Mouse (Mus musculus) MEL (cell line): ENCODE measurements at regions not wholly inside any gene's neighbourhood (a gene's known extent, or its start where the extent isn't known, plus 50 kb on each side); places are given as distances from the start of the nearest gene placed in this dataset.

Source experiments
- DNase-seq: peaks from one replicate; pipeline ENCODE4 v3.0.0; 2011; ENCODE audit warnings: low read depth, low spot score
- H3K27ac ChIP-seq: 2 replicates; pipeline ENCODE4 v1.5.1; 2012; ENCODE audit warnings: low read depth, mild to moderate bottlenecking, control low read depth, low read length, moderate library complexity; ENCODE audit not compliant: control insufficient read depth
- H3K27me3 ChIP-seq, 2 experiments: fragments of 150-350 bp in 1 of 2; sonication (generic) in 1 of 2; 2 replicates each; pipeline ENCODE4 v1.6.1; 2012; ENCODE audit warnings: low read length in 2 of 2, mild to moderate bottlenecking in 2 of 2, improper control_type of control experiment in 1 of 2, moderate library complexity in 1 of 2; ENCODE audit not compliant: insufficient read depth in 2 of 2, control insufficient read depth in 1 of 2
- H3K36me3 ChIP-seq, 2 experiments: 2 replicates each; pipeline ENCODE4 v1.6.1; 2012 to 2014; ENCODE audit warnings: low read length in 2 of 2, improper control_type of control experiment in 1 of 2, inconsistent platforms in 1 of 2, mild to moderate bottlenecking in 1 of 2; ENCODE audit not compliant: insufficient read depth in 2 of 2, control insufficient read depth in 1 of 2
- H3K4me1 ChIP-seq, 2 experiments: fragments of 150-350 bp in 1 of 2; sonication (generic) in 1 of 2; 2 replicates each; pipeline ENCODE4 v1.6.1; 2012; ENCODE audit warnings: low read length in 2 of 2, improper control_type of control experiment in 1 of 2, mild to moderate bottlenecking in 1 of 2; ENCODE audit not compliant: insufficient read depth in 2 of 2, control insufficient read depth in 1 of 2
- H3K4me3 ChIP-seq, 2 experiments: fragments of 150-350 bp in 1 of 2; sonication (generic) in 1 of 2; 2 replicates each; pipeline ENCODE4 v1.5.1; 2012; ENCODE audit warnings: low read depth in 2 of 2, low read length in 2 of 2, mild to moderate bottlenecking in 2 of 2, moderate library complexity in 2 of 2, control low read depth in 1 of 2, improper control_type of control experiment in 1 of 2; ENCODE audit not compliant: control insufficient read depth in 1 of 2, insufficient read depth in 1 of 2
- H3K79me2 ChIP-seq: 2 replicates; pipeline ENCODE4 v1.6.1; 2012; ENCODE audit warnings: mild to moderate bottlenecking, low read length, moderate library complexity; ENCODE audit not compliant: control insufficient read depth, poor library complexity, insufficient read depth
- H3K9ac ChIP-seq: 2 replicates; pipeline ENCODE4 v1.6.1; 2012; ENCODE audit warnings: low read depth, mild to moderate bottlenecking, control low read depth, low read length, moderate library complexity; ENCODE audit not compliant: control insufficient read depth, poor library complexity, severe bottlenecking
- H3K9me3 ChIP-seq: fragments of 150-350 bp; sonication (generic); replicated peaks from 2 replicates; pipeline ENCODE4 v1.6.1; 2012; ENCODE audit warnings: mild to moderate bottlenecking, low read length, improper control_type of control experiment, moderate library complexity; ENCODE audit not compliant: insufficient read depth
- BHLHE40 ChIP-seq: IDR thresholded peaks from 2 replicates; pipeline ENCODE4 v1.6.1; 2012; ENCODE audit warnings: low read depth, mild to moderate bottlenecking, inconsistent platforms, low read length, improper control_type of control experiment, borderline replicate concordance
- CHD1 ChIP-seq: IDR thresholded peaks from 2 replicates; pipeline ENCODE4 v1.6.1; 2012; ENCODE audit warnings: low read depth, mild to moderate bottlenecking, inconsistent platforms, low read length, improper control_type of control experiment
- CTCF ChIP-seq, 3 experiments: IDR thresholded peaks in 2 of 3; conservative IDR thresholded peaks in 1 of 3; 2 replicates each; pipeline ENCODE4 v1.5.1; 2011 to 2012; ENCODE audit warnings: low read length in 3 of 3, low read depth in 2 of 3, mild to moderate bottlenecking in 2 of 3, improper control_type of control experiment in 1 of 3, inconsistent platforms in 1 of 3, mixed read lengths in 1 of 3, moderate library complexity in 1 of 3; ENCODE audit not compliant: control insufficient read depth in 1 of 3, insufficient read depth in 1 of 3, poor library complexity in 1 of 3, severe bottlenecking in 1 of 3
- EP300 ChIP-seq, 2 experiments: IDR thresholded peaks; 2 replicates each; pipeline ENCODE4 v1.6.1; 2011; ENCODE audit warnings: improper control_type of control experiment in 2 of 2, low read length in 2 of 2, low read depth in 1 of 2, mild to moderate bottlenecking in 1 of 2
- HCFC1 ChIP-seq: IDR thresholded peaks from 2 replicates; pipeline ENCODE4 v1.6.1; 2012; ENCODE audit warnings: low read depth, mild to moderate bottlenecking, inconsistent platforms, low read length, improper control_type of control experiment, moderate library complexity
- JUND ChIP-seq: IDR thresholded peaks from 2 replicates; pipeline ENCODE4 v1.6.1; 2011; ENCODE audit warnings: low read depth, mild to moderate bottlenecking, improper control_type of control experiment, low read length
- KAT2A ChIP-seq: conservative IDR thresholded peaks from 2 replicates; pipeline ENCODE4 v1.6.1; 2012; ENCODE audit warnings: low read depth, low read length, improper control_type of control experiment, inconsistent platforms
- MAFK ChIP-seq: IDR thresholded peaks from 2 replicates; pipeline ENCODE4 v1.6.1; 2011; ENCODE audit warnings: low read depth, mild to moderate bottlenecking, low read length, improper control_type of control experiment, borderline replicate concordance
- MAX ChIP-seq: IDR thresholded peaks from 2 replicates; pipeline ENCODE4 v1.6.1; 2011; ENCODE audit warnings: low read length, improper control_type of control experiment
- MAZ ChIP-seq: IDR thresholded peaks from 2 replicates; pipeline ENCODE4 v1.6.1; 2012; ENCODE audit warnings: low read depth, mild to moderate bottlenecking, inconsistent platforms, low read length, improper control_type of control experiment
- MEF2A ChIP-seq: IDR thresholded peaks from 2 replicates; pipeline ENCODE4 v1.6.1; 2014; ENCODE audit warnings: low read depth, mild to moderate bottlenecking, inconsistent platforms, low read length, improper control_type of control experiment; ENCODE audit not compliant: poor library complexity, insufficient replicate concordance, severe bottlenecking; ENCODE audit errors: extremely low read depth
- NELFE ChIP-seq: IDR thresholded peaks from 2 replicates; pipeline ENCODE4 v1.6.1; 2011; ENCODE audit warnings: low read depth, low read length, improper control_type of control experiment
- POLR2AphosphoS5 ChIP-seq: IDR thresholded peaks from 2 replicates; pipeline ENCODE4 v1.6.1; 2012; ENCODE audit warnings: low read depth, borderline replicate concordance, mild to moderate bottlenecking, inconsistent platforms, low read length, moderate library complexity, mixed read lengths
- RAD21 ChIP-seq: IDR thresholded peaks from 2 replicates; pipeline ENCODE4 v1.6.1; 2011; ENCODE audit warnings: mild to moderate bottlenecking, low read depth, low read length, improper control_type of control experiment
- SIN3A ChIP-seq: IDR thresholded peaks from 2 replicates; pipeline ENCODE4 v1.6.1; 2012; ENCODE audit warnings: low read length, improper control_type of control experiment, inconsistent platforms
- TBP ChIP-seq: IDR thresholded peaks from 2 replicates; pipeline ENCODE4 v1.8.0; 2011; ENCODE audit warnings: low read depth, low read length, improper control_type of control experiment
- UBTF ChIP-seq: IDR thresholded peaks from 2 replicates; pipeline ENCODE4 v1.6.1; 2012; ENCODE audit warnings: low read depth, mild to moderate bottlenecking, inconsistent platforms, low read length, improper control_type of control experiment, moderate library complexity, borderline replicate concordance; ENCODE audit not compliant: insufficient read depth
- ZC3H11A ChIP-seq: IDR thresholded peaks from 2 replicates; pipeline ENCODE4 v1.6.1; 2012; ENCODE audit warnings: low read depth, mild to moderate bottlenecking, inconsistent platforms, low read length, improper control_type of control experiment
- ZKSCAN1 ChIP-seq: IDR thresholded peaks from 2 replicates; pipeline ENCODE4 v1.6.1; 2012; ENCODE audit warnings: low read depth, mild to moderate bottlenecking, inconsistent platforms, low read length, improper control_type of control experiment, moderate library complexity

- H3K4me3 ChIP-seq = no peak overlapping the region
- no peaks in the 10 kb centered on the region for H3K27me3 ChIP-seq
- H3K79me2 ChIP-seq = no peaks in the 10 kb centered on the region
- no peaks in the 10 kb centered on the region for H3K4me1 ChIP-seq
- no peak overlapping the region for H3K27ac ChIP-seq
- no peaks in the 10 kb centered on the region for H3K36me3 ChIP-seq
- no peak overlapping the region for H3K9ac ChIP-seq
- DNase-seq = no peak
- H3K9me3 ChIP-seq = no peaks in the 10 kb centered on the region
- no peak for TF ChIP-seq HCFC1
Observed at GRCm38 (mm10) chr10:8952922-8953321, 67.1 kb upstream of the Sash1 start.

- TF ChIP-seq JUND (no peak), SIN3A (no peak), MAX (no peak)
- Histone ChIP-seq H3K9ac (no peak overlapping the region), H3K4me1 (no peaks in the 10 kb centered on the region), H3K27ac (no peak overlapping the region), H3K27me3 (no peaks in the 10 kb centered on the region), H3K79me2 (no peaks in the 10 kb centered on the region), H3K4me3 (no peak overlapping the region), H3K9me3 (no peaks in the 10 kb centered on the region), H3K36me3 (no peaks in the 10 kb centered on the region)
- DNase-seq = no peak
Observed at GRCm38 (mm10) chr10:8951937-8952336, 66.1 kb upstream of the Sash1 start.

GRCm38 (mm10) chr10:8951236-8951825, 65.5 kb upstream of the Sash1 start:
- Histone ChIP-seq H3K27me3 (no peaks in the 10 kb centered on the region), H3K4me1 (no peaks in the 10 kb centered on the region), H3K9me3 (no peaks in the 10 kb centered on the region), H3K9ac (no peak overlapping the region), H3K79me2 (no peaks in the 10 kb centered on the region), H3K4me3 (no peak overlapping the region), H3K27ac (no peak overlapping the region), H3K36me3 (no peaks in the 10 kb centered on the region)
- TF ChIP-seq MAFK (no peak), UBTF (no peak), TBP (no peak), KAT2A (no peak), CHD1 (no peak), POLR2AphosphoS5 (no peak), NELFE (no peak), EP300 (IDR thresholded peaks at IDR 0.05; ENCODE audit: low read depth in 1 of 2, low read length in 2 of 2) (no peak), RAD21 (no peak), ZKSCAN1 (no peak), MAX (no peak), MEF2A (no peak), CTCF (IDR thresholded peaks at IDR 0.05 in 2 of 3, conservative IDR thresholded peaks at IDR 0.05 in 1 of 3; ENCODE audit: control insufficient read depth in 1 of 3, insufficient read depth in 1 of 3, low read depth in 2 of 3, low read length in 3 of 3, poor library complexity in 1 of 3, severe bottlenecking in 1 of 3) (no peak), BHLHE40 (no peak), MAZ (no peak), ZC3H11A (no peak)
- DNase-seq = no peak
